Mouse (Mus musculus): Measurements from ENCODE around the gene Gm3676. TPM values are rescaled to one million over a fixed set of nuclear protein-coding genes. Genes with fewer than 3 reads are reported as not detected.

The Gm3676 gene
- not detected for total RNA-seq (2023)

GRCm38 (mm10) chr14:41646387-41646786, at the start of gene Gm3676:
Gm3676 (minus strand) TSS chr14:41646487.

GRCm38 (mm10) chr14:41624512-41624911, 21.8 kb downstream of the Gm3676 start, which contains the start of gene Gm3072:
Gm3072 (minus strand) TSS chr14:41624612.

Other genes with a start within 250 kb of the Gm3676 start
- gene Gm6482, start 238.2 kb downstream of the Gm3676 start, total RNA-seq (2023), result not detected
- not detected for gene Gm7954, start 193.0 kb downstream of the Gm3676 start, total RNA-seq (2023)
- gene Gm3486, start 157.0 kb downstream of the Gm3676 start, total RNA-seq (2023), result not detected
- not detected for gene Gm7970, start 90.9 kb downstream of the Gm3676 start, total RNA-seq (2023)
- gene 1700049E17Rik2, start 73.3 kb downstream of the Gm3676 start, total RNA-seq (2023), result not detected
- gene Gm3072, start 21.9 kb downstream of the Gm3676 start, total RNA-seq (2023), result not detected
- gene Gm8068, start 55.4 kb upstream of the Gm3676 start, total RNA-seq (2023), result not detected
- gene Gm7929, start 104.1 kb upstream of the Gm3676 start, total RNA-seq (2023), result not detected
- gene Gm47189, start 126.0 kb upstream of the Gm3676 start, total RNA-seq (2023), result not detected